Mouse (Mus musculus) lung, embryonic 16.5 days (tissue): ENCODE measurements around the gene Tatdn2. TPM values are rescaled to one million over a fixed set of nuclear protein-coding genes. Genes with fewer than 3 reads are reported as not detected.

Experiments used
- ATAC-seq: fragments of 200-750 bp; cut with Nextera tagmentation; 2 replicates; pipeline ENCODE4 v1.8.0; 2017; ENCODE audit warnings: low read depth, mild to moderate bottlenecking, moderate library complexity
- H3K27ac ChIP-seq: fragments of 300-500 bp; sonication (generic); 2 replicates; pipeline ENCODE4 v1.5.1; 2014; ENCODE audit warnings: mild to moderate bottlenecking, control low read depth, low read length
- H3K27me3 ChIP-seq: fragments of 300-500 bp; sonication (generic); 2 replicates; pipeline ENCODE4 v1.6.1; 2014; ENCODE audit warnings: low read depth, low read length, mixed read lengths; ENCODE audit not compliant: control insufficient read depth, insufficient read depth
- H3K36me3 ChIP-seq: fragments of 300-500 bp; sonication (generic); 2 replicates; pipeline ENCODE4 v1.6.1; 2014; ENCODE audit warnings: low read length; ENCODE audit not compliant: control insufficient read depth, insufficient read depth
- H3K4me1 ChIP-seq: fragments of 300-500 bp; sonication (generic); replicated peaks from 2 replicates; pipeline ENCODE4 v1.6.1; 2014; ENCODE audit warnings: low read length, mixed read lengths; ENCODE audit not compliant: control insufficient read depth, insufficient read depth
- H3K4me2 ChIP-seq: fragments of 300-500 bp; sonication (generic); 2 replicates; pipeline ENCODE4 v1.6.1; 2014; ENCODE audit warnings: low read depth, low read length, control low read depth
- H3K4me3 ChIP-seq: fragments of 300-500 bp; sonication (generic); 2 replicates; pipeline ENCODE4 v1.5.1; 2014; ENCODE audit warnings: mild to moderate bottlenecking, low read length, control low read depth
- H3K9ac ChIP-seq: fragments of 300-500 bp; sonication (generic); 2 replicates; pipeline ENCODE4 v1.6.1; 2014; ENCODE audit warnings: low read length, control low read depth
- H3K9me3 ChIP-seq: fragments of 300-500 bp; sonication (generic); 2 replicates; pipeline ENCODE4 v1.6.1; 2016; ENCODE audit warnings: low read length; ENCODE audit not compliant: control insufficient read depth
- WGBS: fragments of 180-500 bp; shearing (Covaris S2); extraction: QIAGEN DNeasy Blood & Tissue Kit; methylation state at CpG from one replicate; pipeline ENCODE4 v1.1.7; 2014; 5-methylcytosine and 5-hydroxymethylcytosine counted together
- microRNA-seq: library from miRNA; unstranded; fragments of <30 nt; microRNA quantifications from one replicate; pipeline ENCODE4, GENCODE M21; 2016
- polyA plus RNA-seq: library from polyadenylated mRNA; unstranded; fragments of >200 nt; fragmentation: Nextera tagmentation; extraction: Ambion mirVana; gene quantifications from 2 replicates; pipeline ENCODE4 v1.2.1, GENCODE M21; 2015

Gene Tatdn2
- polyA plus RNA-seq, 1 experiment from 2014 or later: 0.46 TPM

DNA sequence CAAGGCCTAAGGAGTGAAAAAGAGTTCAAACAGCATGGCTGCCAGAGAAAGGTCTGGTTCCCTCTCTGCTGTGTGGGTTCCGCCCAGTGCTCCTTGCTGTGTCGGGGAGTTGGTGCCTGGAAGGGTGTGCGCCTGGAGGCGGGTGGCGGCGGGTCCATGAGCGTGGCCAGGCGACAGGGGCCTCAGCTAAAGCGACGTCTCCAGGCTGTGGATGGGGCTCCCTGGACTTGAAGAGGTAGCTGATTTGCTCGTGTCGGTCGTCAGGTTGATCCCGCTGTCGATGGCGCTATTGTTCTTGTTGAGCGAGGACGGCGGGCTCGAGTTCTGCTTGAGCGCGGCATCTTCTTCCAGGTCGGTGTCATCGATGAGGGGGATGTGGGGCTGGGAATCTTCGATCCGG is 51.5 kb downstream of the Tatdn2 start:
- Histone ChIP-seq H3K27ac (no peak overlapping the region), H3K9ac (no peak overlapping the region), H3K4me3 (no peak overlapping the region), H3K9me3 (no peaks in the 10 kb centered on the region), H3K4me1 (no peaks in the 10 kb centered on the region), H3K4me2 (no peak overlapping the region; the same call in 1 of the 2 replicates), H3K36me3 (no peaks in the 10 kb centered on the region), H3K27me3 (peaks cover 14% of the 10 kb centered on the region)
- no peak for ATAC-seq
- WGBS: 33% methylated on average over 26 of the region's 26 CpGs

DNA sequence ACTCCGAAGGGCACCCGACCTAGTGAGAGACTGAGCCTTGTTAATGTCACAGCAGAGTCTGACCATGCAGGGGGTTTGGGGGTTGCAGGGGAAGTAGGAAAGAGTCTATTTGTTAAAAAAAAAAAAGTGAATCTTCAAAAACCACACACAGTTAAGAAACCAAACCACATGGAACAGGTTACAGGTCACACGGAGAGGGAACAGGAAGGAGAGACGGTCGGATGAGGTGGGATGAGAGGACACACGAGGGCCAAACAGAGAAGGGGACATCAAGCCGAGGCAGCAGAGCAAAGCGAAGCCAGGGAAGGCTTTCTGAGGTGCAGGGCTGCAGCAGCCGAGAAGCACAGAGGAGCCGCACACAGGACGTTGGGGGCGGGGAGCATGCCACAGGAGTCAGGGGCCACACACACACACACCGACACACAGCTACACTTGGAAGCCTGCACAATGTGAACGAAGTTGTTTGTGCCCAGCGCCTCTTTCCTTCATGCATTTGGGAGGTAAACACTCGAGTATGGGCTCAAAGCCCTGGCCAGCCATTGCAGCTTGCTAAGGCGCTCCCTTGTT is 52.4 kb downstream of the Tatdn2 start:
- Histone ChIP-seq H3K36me3 (no peaks in the 10 kb centered on the region), H3K27ac (no peak overlapping the region), H3K4me3 (no peak overlapping the region), H3K9ac (no peak overlapping the region), H3K9me3 (no peaks in the 10 kb centered on the region), H3K27me3 (peaks cover 14% of the 10 kb centered on the region), H3K4me1 (no peaks in the 10 kb centered on the region), H3K4me2 (no peak overlapping the region)
- WGBS: 56% methylated on average over 17 of the region's 17 CpGs
- no peak for ATAC-seq

Small RNAs within 50 kb of the gene (microRNA-seq; reads per million reads assigned to microRNA genes)
- 2.0 reads per million, percentile 3 among the genes with 10 or more reads in this experiment for gene Mir7042

Other genes starting within 250 kb of the Tatdn2 start
- gene Il17re, start 238.6 kb upstream of the Tatdn2 start, polyA plus RNA-seq: 25.8 and 28.2 TPM in 2 replicates
- 26.7 and 28.3 TPM in 2 replicates for gene Il17rc, start 225.6 kb upstream of the Tatdn2 start, polyA plus RNA-seq
- gene Creld1, start 213.8 kb upstream of the Tatdn2 start, polyA plus RNA-seq: 32.5 and 37.7 TPM in 2 replicates
- gene Prrt3, start 195.1 kb upstream of the Tatdn2 start, polyA plus RNA-seq: 0.11 and 0.19 TPM in 2 replicates
- 108 and 110 TPM in 2 replicates for gene Emc3, start 165.4 kb upstream of the Tatdn2 start, polyA plus RNA-seq
- gene Fancd2, start 165.4 kb upstream of the Tatdn2 start, polyA plus RNA-seq: 12.9 and 13.0 TPM in 2 replicates
- gene Fancd2os, start 96.3 kb upstream of the Tatdn2 start, polyA plus RNA-seq: 0.15 and 0.21 TPM in 2 replicates
- 218 and 226 TPM in 2 replicates for gene Brk1, start 92.3 kb upstream of the Tatdn2 start, polyA plus RNA-seq
- gene Vhl, start 73.1 kb upstream of the Tatdn2 start, polyA plus RNA-seq: 36.1 and 38.7 TPM in 2 replicates
- gene Irak2, start 58.6 kb upstream of the Tatdn2 start, polyA plus RNA-seq: 6.3 and 7.4 TPM in 2 replicates
- gene Ghrl, start 22.8 kb downstream of the Tatdn2 start, polyA plus RNA-seq: not detected in 2 replicates
- gene Sec13, start 43.7 kb downstream of the Tatdn2 start, polyA plus RNA-seq: 239 and 242 TPM in 2 replicates